Mouse (Mus musculus) heart, postnatal 14 days (tissue): Measurements from ENCODE around the gene Nox1. TPM values are rescaled to one million over a fixed set of nuclear protein-coding genes. Genes with fewer than 3 reads are reported as not detected.
"Not testable (repeated sequence)": the region's sequence is repeated elsewhere in the genome, so short reads cannot be mapped to it uniquely, and the experiment has no call there.

Source experiments
- DNase-seq, 2 experiments: peaks; one replicate each; pipeline ENCODE4 v3.0.0; 2021 to 2022
- intact Hi-C: fragments of 180-260 bp; cut with DNase I; formaldehyde crosslinking; loops from one replicate; pipeline ENCODE4 v1.15.1; 2025
- long read RNA-seq, 2 experiments: library from polyadenylated mRNA; stranded (forward); transcript quantifications; one replicate each; pipeline ENCODE4 v2.0.0; 2021
- total RNA-seq, 2 experiments: library from RNA; stranded (reverse); gene quantifications; 2 replicates each; pipeline ENCODE4 v1.2.3; 2021

The Nox1 gene
- not detected for total RNA-seq
- long read RNA-seq, experiment 1 = 0 reads
- long read RNA-seq, experiment 2, partial matches to known transcripts = 0 of 1 reads
- long read RNA-seq, experiment 2, other reads (novel, unspliced or antisense) = 1 of 1 reads

DNA sequence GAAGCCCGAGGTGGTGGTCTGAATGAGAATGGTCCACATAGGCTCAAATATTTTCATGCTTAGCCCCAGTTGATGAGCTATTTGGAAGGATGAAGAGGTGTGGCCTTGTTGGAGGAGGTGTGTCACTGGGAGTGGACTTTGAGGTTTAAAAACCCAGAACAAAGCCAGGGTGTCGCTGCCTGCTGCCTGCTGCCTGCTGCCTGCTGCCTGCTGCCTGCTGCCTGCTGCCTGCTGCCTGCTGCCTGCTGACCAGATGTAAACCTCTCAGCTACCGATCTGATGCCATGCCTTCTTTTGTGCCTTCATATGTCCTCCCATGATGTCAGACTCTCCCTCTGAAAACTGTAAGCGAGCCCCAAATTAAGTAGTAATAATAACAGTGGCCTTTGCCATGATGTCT, at the start of gene Nox1:
Nox1 (minus strand) TSS at position 101 of the 400 bp plus-strand sequence.
- intact Hi-C loops = no loop called here
- no peak for DNase-seq

- intact Hi-C loops = no loop called here
- DNase-seq = no peak
Measured at GRCm38 (mm10) chrX:134262129-134262528, 40.4 kb upstream of the Nox1 start.

GRCm38 (mm10) chrX:134261191-134261590, 39.4 kb upstream of the Nox1 start:
- DNase-seq = no peak
- intact Hi-C loops = no loop called here

DNA sequence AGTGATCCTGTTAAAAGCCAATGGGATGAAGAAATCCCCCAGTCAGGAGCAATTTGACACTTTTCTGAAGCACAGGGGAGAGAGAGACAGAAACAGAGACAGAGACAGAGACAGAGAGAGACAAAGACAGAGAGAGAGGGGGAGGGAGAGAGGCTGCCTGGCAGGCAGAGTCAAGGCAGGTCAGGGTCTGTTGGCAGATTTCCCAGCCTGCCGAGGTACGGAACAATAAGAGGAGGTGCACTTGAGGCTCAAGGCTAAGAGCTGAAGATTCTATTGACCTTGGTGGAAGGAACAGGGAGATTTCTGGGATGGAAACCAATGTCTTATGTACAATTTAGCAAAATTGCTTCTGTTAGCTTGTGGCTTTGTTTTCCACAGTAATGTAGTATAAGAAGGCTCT, 26.4 kb upstream of the Nox1 start:
- DNase-seq = peak in 1 of 2 experiments; percentile 22
- intact Hi-C loops = no loop called here

GRCm38 (mm10) chrX:134245946-134246345, 24.2 kb upstream of the Nox1 start:
- DNase-seq = no peak
- intact Hi-C loops = no loop called here

DNA sequence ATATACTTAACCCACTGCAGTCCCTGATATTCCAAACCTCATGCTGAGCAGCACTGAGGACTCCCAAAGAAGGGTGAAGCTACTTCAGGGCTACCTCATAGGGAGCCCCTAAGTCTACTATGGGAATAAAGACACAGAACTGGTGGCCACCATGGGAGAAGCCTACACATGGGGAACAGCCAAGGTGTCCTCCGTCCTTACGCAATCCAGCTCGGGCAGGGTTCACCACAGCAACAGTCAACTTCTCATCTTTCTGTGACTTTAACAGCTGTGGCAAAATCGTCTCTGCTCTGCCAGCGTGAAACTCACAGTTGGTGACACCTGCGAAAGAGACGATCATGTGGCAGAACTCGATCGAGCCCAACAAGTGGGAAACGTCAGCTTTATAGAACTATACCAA, 16.5 kb upstream of the Nox1 start:
- no peak for DNase-seq
- intact Hi-C loops = no loop called here

- no peak for DNase-seq
- intact Hi-C loops = no loop called here
Measured at GRCm38 (mm10) chrX:134233048-134233447, 11.3 kb upstream of the Nox1 start.

DNA sequence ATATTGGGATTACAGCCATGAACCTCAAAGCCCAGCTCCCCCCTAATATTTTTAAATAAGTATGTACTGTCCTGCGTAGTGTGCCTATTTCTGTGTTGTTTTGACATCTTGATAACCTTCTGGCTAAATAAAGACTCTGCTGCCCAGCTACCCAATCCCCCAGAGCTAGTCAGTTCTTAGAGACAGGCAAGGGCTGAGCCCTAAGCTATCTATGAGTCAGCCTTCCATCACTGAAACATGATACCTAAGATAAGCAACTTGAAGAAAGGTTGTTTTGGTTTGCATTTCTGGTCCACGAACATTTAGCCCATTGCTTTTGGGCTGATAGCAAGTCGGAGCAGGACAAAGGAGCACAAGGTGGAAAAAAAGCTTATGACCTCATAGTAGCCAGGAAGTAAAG, 1.1 kb downstream of the Nox1 start:
- DNase-seq = no peak
- intact Hi-C loops = no loop called here

DNA sequence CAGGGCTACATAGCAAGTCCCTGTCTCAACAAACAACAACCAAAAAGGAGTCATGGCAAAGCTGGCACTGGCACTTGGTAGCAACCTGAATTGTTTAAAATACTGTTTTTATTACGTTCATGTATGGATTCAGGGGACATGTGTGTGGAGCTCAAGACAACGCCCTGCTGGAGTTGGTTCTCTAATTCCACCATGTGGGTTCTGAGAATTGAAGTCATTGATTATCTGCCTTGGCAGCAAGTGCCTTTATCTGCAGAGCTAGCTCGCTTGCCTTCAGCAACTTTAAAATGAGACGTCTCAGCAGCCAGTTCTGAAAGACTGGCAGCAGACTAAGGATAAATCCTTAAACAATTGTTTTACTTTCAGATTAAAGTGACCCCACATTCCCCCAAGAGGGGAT, 3.6 kb downstream of the Nox1 start:
- no peak for DNase-seq
- intact Hi-C loops = no loop called here

- DNase-seq = no peak
- intact Hi-C loops = no loop called here
Measured at GRCm38 (mm10) chrX:134211151-134211642, 10.6 kb downstream of the Nox1 start.

DNA sequence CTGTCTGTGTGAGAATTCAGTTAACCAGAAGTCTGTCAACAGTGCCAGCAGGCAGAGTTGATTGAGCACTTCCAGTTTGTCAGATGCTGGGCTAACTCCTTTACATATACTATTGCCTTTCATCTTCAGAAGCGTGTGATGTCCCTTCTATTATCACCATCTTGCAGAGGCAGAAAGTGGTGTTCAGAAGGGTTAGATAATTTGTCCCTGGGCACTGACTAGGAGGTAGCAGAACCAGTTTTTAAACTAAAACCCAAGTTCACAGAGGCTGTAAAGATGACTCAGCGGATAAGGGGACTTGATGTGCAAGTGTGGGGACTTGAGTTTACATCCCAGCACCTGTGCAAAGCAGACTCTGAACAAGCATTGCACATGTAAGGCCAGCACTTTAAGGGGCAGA, 13.3 kb downstream of the Nox1 start:
- DNase-seq = no peak
- intact Hi-C loops = no loop called here

- intact Hi-C loops, DNase-seq: not testable (repeated sequence)
Measured at GRCm38 (mm10) chrX:134187201-134187600, 34.6 kb downstream of the Nox1 start, which contains the start of gene Arl13a. Arl13a (plus strand) TSS chrX:134187501.

GRCm38 (mm10) chrX:134174699-134175098, 47.1 kb downstream of the Nox1 start:
- no peak for DNase-seq
- intact Hi-C loops = no loop called here

- no peak for DNase-seq
- intact Hi-C loops = no loop called here
Measured at GRCm38 (mm10) chrX:134170584-134170983, 51.2 kb downstream of the Nox1 start.

DNA sequence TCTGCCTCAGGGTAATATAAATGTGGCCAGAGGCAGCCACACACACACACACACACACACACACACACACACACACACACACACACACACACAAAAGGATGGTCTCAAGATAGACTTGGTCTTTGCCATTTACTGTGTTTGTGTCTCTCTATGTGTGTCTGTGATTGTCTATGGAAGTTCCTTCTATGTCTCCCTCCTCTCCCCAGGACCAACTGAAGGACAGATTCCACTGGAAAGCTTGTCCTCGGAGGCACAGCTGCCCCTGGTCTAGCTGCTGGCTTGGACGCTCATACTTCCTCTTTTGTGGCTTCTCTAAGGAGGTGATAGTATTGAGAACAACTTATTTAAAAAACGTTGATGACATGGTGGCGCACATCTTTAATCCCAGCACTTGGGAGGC, 58.3 kb downstream of the Nox1 start:
- DNase-seq = no peak
- intact Hi-C loops = no loop called here

GRCm38 (mm10) chrX:134162826-134163225, 58.9 kb downstream of the Nox1 start:
- intact Hi-C loops = no loop called here
- no peak for DNase-seq

DNA sequence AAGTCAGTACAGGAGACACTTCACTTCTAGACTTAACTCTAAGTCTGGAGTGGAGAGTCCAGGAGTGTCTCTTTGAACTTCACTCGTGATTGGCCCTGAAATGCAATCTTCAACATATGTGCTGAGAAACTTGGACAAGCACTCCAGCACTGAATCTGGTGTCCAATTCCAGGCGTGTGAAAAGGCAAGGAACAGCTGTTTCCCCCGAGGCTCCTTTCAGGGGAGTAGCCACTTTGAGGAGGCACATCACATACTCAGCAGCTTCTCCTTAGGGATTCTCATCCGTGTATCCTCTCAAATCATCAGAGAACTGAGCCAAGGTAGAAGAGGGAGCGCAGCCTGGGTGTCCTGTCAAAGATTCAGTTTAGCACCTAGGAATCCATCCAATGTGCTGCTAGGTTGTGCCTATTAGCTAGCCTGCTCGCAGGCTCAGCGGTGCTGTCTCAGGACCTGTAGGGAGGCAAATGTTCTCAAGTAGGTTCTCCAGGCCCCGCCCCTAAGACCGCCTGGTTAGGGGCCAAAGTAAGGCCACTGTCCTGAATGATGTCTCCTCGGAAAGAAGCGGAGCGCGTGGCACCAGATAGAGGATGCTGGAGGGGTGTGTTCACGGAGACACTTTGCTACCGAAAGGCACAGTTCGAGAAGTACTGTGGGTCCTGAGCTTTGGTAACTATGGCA, 59.6 kb downstream of the Nox1 start, which contains the start of gene Xkrx:
Xkrx (minus strand) TSS at position 34 of the 678 bp plus-strand sequence.
- intact Hi-C loops = no loop called here
- DNase-seq = no peak

DNA sequence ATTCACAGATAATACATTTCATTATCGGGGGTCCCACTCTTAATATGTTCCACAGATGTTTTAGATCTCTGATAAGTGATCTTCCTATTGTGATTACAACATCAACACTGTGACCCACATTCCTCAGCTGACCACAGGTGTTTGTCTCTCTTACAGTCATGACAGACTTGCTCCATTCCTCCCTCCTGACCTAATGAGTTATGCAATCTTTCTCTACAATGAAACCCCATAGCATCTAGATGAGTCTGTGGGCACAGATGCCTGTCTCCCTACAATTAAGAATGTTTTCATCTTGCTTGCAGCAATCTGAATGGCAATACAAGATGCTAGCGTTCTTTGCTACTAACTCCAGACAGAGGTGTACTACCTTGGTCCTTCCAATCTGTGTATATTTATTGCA, 61.3 kb downstream of the Nox1 start:
- intact Hi-C loops = no loop called here
- no peak for DNase-seq

- intact Hi-C loops = no loop called here
- DNase-seq = no peak
Measured at GRCm38 (mm10) chrX:134158151-134158550, 63.6 kb downstream of the Nox1 start.

- intact Hi-C loops = no loop called here
- no peak for DNase-seq
Measured at GRCm38 (mm10) chrX:134141986-134142385, 79.8 kb downstream of the Nox1 start.

GRCm38 (mm10) chrX:134141551-134141950, 80.2 kb downstream of the Nox1 start:
- intact Hi-C loops = no loop called here
- no peak for DNase-seq

GRCm38 (mm10) chrX:134140024-134140423, 81.7 kb downstream of the Nox1 start:
- DNase-seq = no peak

More at GRCm38 (mm10) chrX:134140024-134140423, 81.7 kb downstream of the Nox1 start:
- intact Hi-C loops = no loop called here
